Mouse (Mus musculus): ENCODE results near the gene Pcdh15. TPM values are rescaled to one million over a fixed set of nuclear protein-coding genes. Genes with fewer than 3 reads are reported as not detected.

The Pcdh15 gene
- polyA plus RNA-seq, 1 experiment from 2014 or later = 0.07 TPM

- Histone ChIP-seq H3K36me3 (ENCODE audit: control insufficient read depth, insufficient read depth) (no peaks in the 10 kb centered on the region), H3K4me1 (ENCODE audit: control insufficient read depth, low read depth, low read length) (no peaks in the 10 kb centered on the region), H3K4me3 (ENCODE audit: low read depth, low read length) (no peak overlapping the region), H3K9ac (ENCODE audit: low read depth, low read length) (no peak overlapping the region), H3K9me3 (replicated peaks; ENCODE audit: control insufficient read depth, low read length) (no peaks in the 10 kb centered on the region), H3K27me3 (ENCODE audit: control insufficient read depth, insufficient read depth, low read depth, low read length) (no peaks in the 10 kb centered on the region), H3K27ac (ENCODE audit: low read length) (no peak overlapping the region), H3K4me2 (ENCODE audit: low read depth, low read length) (no peak overlapping the region)
- no peak for ATAC-seq (ENCODE audit: low read depth)
- 50% methylated on average over 3 of the region's 3 CpGs for WGBS (ENCODE audit: insufficient replicate concordance)
Measured at GRCm38 (mm10) chr10:74181921-74182320, 1082.8 kb downstream of the Pcdh15 start.

- Histone ChIP-seq H3K4me3 (ENCODE audit: low read depth, low read length) (no peak overlapping the region), H3K27ac (ENCODE audit: low read length) (no peak overlapping the region), H3K36me3 (ENCODE audit: control insufficient read depth, insufficient read depth) (no peaks in the 10 kb centered on the region), H3K4me2 (ENCODE audit: low read depth, low read length) (no peak overlapping the region), H3K4me1 (ENCODE audit: control insufficient read depth, low read depth, low read length) (no peaks in the 10 kb centered on the region), H3K27me3 (ENCODE audit: control insufficient read depth, insufficient read depth, low read depth, low read length) (no peaks in the 10 kb centered on the region), H3K9me3 (replicated peaks; ENCODE audit: control insufficient read depth, low read length) (no peaks in the 10 kb centered on the region), H3K9ac (ENCODE audit: low read depth, low read length) (no peak overlapping the region)
- no peak for ATAC-seq (ENCODE audit: low read depth)
Measured at GRCm38 (mm10) chr10:74203650-74204049, 1104.5 kb downstream of the Pcdh15 start.

GRCm38 (mm10) chr10:74217268-74217667 lies 1118.1 kb downstream of the Pcdh15 start:
- no peak overlapping the region for H3K4me2 ChIP-seq (ENCODE audit: low read depth, low read length)
- no peak for ATAC-seq (ENCODE audit: low read depth)
- H3K4me3 ChIP-seq (ENCODE audit: low read depth, low read length) = no peak overlapping the region
- no peaks in the 10 kb centered on the region; the same call in 1 of the 2 replicates for H3K9me3 ChIP-seq (replicated peaks; ENCODE audit: control insufficient read depth, low read length)
- 40% methylated on average over 1 of the region's 1 CpGs for WGBS (ENCODE audit: insufficient replicate concordance)
- no peak overlapping the region for H3K27ac ChIP-seq (ENCODE audit: low read length)
- no peaks in the 10 kb centered on the region for H3K4me1 ChIP-seq (ENCODE audit: control insufficient read depth, low read depth, low read length)
- H3K9ac ChIP-seq (ENCODE audit: low read depth, low read length) = no peak overlapping the region
- H3K36me3 ChIP-seq (ENCODE audit: control insufficient read depth, insufficient read depth) = no peaks in the 10 kb centered on the region
- H3K27me3 ChIP-seq (ENCODE audit: control insufficient read depth, insufficient read depth, low read depth, low read length) = no peaks in the 10 kb centered on the region

- Histone ChIP-seq H3K9me3 (replicated peaks; ENCODE audit: control insufficient read depth, low read length) (no peaks in the 10 kb centered on the region), H3K9ac (ENCODE audit: low read depth, low read length) (no peak overlapping the region), H3K27ac (ENCODE audit: low read length) (no peak overlapping the region), H3K4me2 (ENCODE audit: low read depth, low read length) (no peak overlapping the region), H3K4me1 (ENCODE audit: control insufficient read depth, low read depth, low read length) (no peaks in the 10 kb centered on the region), H3K27me3 (ENCODE audit: control insufficient read depth, insufficient read depth, low read depth, low read length) (no peaks in the 10 kb centered on the region), H3K36me3 (ENCODE audit: control insufficient read depth, insufficient read depth) (no peaks in the 10 kb centered on the region), H3K4me3 (ENCODE audit: low read depth, low read length) (no peak overlapping the region)
- 67% methylated on average over 2 of the region's 2 CpGs for WGBS (ENCODE audit: insufficient replicate concordance)
- ATAC-seq (ENCODE audit: low read depth) = no peak
Measured at GRCm38 (mm10) chr10:74220439-74220838, 1121.3 kb downstream of the Pcdh15 start.

- 69% methylated on average over 15 of the region's 15 CpGs for WGBS (ENCODE audit: insufficient replicate concordance)
- H3K36me3 ChIP-seq (ENCODE audit: control insufficient read depth, insufficient read depth) = no peaks in the 10 kb centered on the region
- H3K4me2 ChIP-seq (ENCODE audit: low read depth, low read length) = no peak overlapping the region
Measured at GRCm38 (mm10) chr10:74257716-74258446, 1158.7 kb downstream of the Pcdh15 start.

GRCm38 (mm10) chr10:74258639-74259038 lies 1159.5 kb downstream of the Pcdh15 start:
- Histone ChIP-seq H3K9me3 (replicated peaks; ENCODE audit: control insufficient read depth, low read length) (no peaks in the 10 kb centered on the region), H3K4me2 (ENCODE audit: low read depth, low read length) (no peak overlapping the region), H3K27ac (ENCODE audit: low read length) (no peak overlapping the region), H3K27me3 (ENCODE audit: control insufficient read depth, insufficient read depth, low read depth, low read length) (no peaks in the 10 kb centered on the region), H3K36me3 (ENCODE audit: control insufficient read depth, insufficient read depth) (no peaks in the 10 kb centered on the region), H3K4me1 (ENCODE audit: control insufficient read depth, low read depth, low read length) (no peaks in the 10 kb centered on the region), H3K9ac (ENCODE audit: low read depth, low read length) (no peak overlapping the region), H3K4me3 (ENCODE audit: low read depth, low read length) (no peak overlapping the region)
- ATAC-seq (ENCODE audit: low read depth) = no peak

More at GRCm38 (mm10) chr10:74257716-74258446, 1158.7 kb downstream of the Pcdh15 start:
- Histone ChIP-seq H3K4me1 (ENCODE audit: control insufficient read depth, low read depth, low read length) (no peaks in the 10 kb centered on the region), H3K27me3 (ENCODE audit: control insufficient read depth, insufficient read depth, low read depth, low read length) (no peaks in the 10 kb centered on the region), H3K27ac (ENCODE audit: low read length) (no peak overlapping the region), H3K9me3 (replicated peaks; ENCODE audit: control insufficient read depth, low read length) (no peaks in the 10 kb centered on the region), H3K4me3 (ENCODE audit: low read depth, low read length) (no peak overlapping the region), H3K9ac (ENCODE audit: low read depth, low read length) (no peak overlapping the region)
- ATAC-seq (ENCODE audit: low read depth) = no peak

GRCm38 (mm10) chr10:74269637-74270269 lies 1170.6 kb downstream of the Pcdh15 start:
- H3K4me2 ChIP-seq (ENCODE audit: low read depth, low read length) = no peak overlapping the region
- H3K27me3 ChIP-seq (ENCODE audit: control insufficient read depth, insufficient read depth, low read depth, low read length) = no peaks in the 10 kb centered on the region
- no peak for ATAC-seq (ENCODE audit: low read depth)
- no peak overlapping the region for H3K9ac ChIP-seq (ENCODE audit: low read depth, low read length)
- H3K27ac ChIP-seq (ENCODE audit: low read length) = no peak overlapping the region
- H3K4me1 ChIP-seq (ENCODE audit: control insufficient read depth, low read depth, low read length) = no peaks in the 10 kb centered on the region
- H3K36me3 ChIP-seq (ENCODE audit: control insufficient read depth, insufficient read depth) = no peaks in the 10 kb centered on the region
- WGBS (ENCODE audit: insufficient replicate concordance) = 51% methylated on average over 6 of the region's 6 CpGs
- H3K9me3 ChIP-seq (replicated peaks; ENCODE audit: control insufficient read depth, low read length) = no peaks in the 10 kb centered on the region; the same call in 1 of the 2 replicates
- H3K4me3 ChIP-seq (ENCODE audit: low read depth, low read length) = no peak overlapping the region

GRCm38 (mm10) chr10:74270894-74271293 lies 1171.8 kb downstream of the Pcdh15 start:
- ATAC-seq (ENCODE audit: low read depth) = no peak
- WGBS (ENCODE audit: insufficient replicate concordance) = 62% methylated on average over 5 of the region's 5 CpGs
- H3K36me3 ChIP-seq (ENCODE audit: control insufficient read depth, insufficient read depth) = no peaks in the 10 kb centered on the region

GRCm38 (mm10) chr10:74304120-74304519 lies 1205.0 kb downstream of the Pcdh15 start:
- no peak overlapping the region for H3K4me2 ChIP-seq (ENCODE audit: low read depth, low read length)
- ATAC-seq (ENCODE audit: low read depth) = no peak
- H3K4me3 ChIP-seq (ENCODE audit: low read depth, low read length) = no peak overlapping the region
- H3K27me3 ChIP-seq (ENCODE audit: control insufficient read depth, insufficient read depth, low read depth, low read length) = no peaks in the 10 kb centered on the region
- no peaks in the 10 kb centered on the region for H3K9me3 ChIP-seq (replicated peaks; ENCODE audit: control insufficient read depth, low read length)
- 77% methylated on average over 2 of the region's 2 CpGs for WGBS (ENCODE audit: insufficient replicate concordance)
- H3K9ac ChIP-seq (ENCODE audit: low read depth, low read length) = no peak overlapping the region
- H3K27ac ChIP-seq (ENCODE audit: low read length) = no peak overlapping the region
- no peaks in the 10 kb centered on the region for H3K36me3 ChIP-seq (ENCODE audit: control insufficient read depth, insufficient read depth)
- no peaks in the 10 kb centered on the region for H3K4me1 ChIP-seq (ENCODE audit: control insufficient read depth, low read depth, low read length)

More at GRCm38 (mm10) chr10:74270894-74271293, 1171.8 kb downstream of the Pcdh15 start:
- Histone ChIP-seq H3K27ac (ENCODE audit: low read length) (no peak overlapping the region), H3K9ac (ENCODE audit: low read depth, low read length) (no peak overlapping the region), H3K4me2 (ENCODE audit: low read depth, low read length) (no peak overlapping the region), H3K9me3 (replicated peaks; ENCODE audit: control insufficient read depth, low read length) (no peaks in the 10 kb centered on the region; the same call in 1 of the 2 replicates), H3K4me1 (ENCODE audit: control insufficient read depth, low read depth, low read length) (no peaks in the 10 kb centered on the region), H3K4me3 (ENCODE audit: low read depth, low read length) (no peak overlapping the region), H3K27me3 (ENCODE audit: control insufficient read depth, insufficient read depth, low read depth, low read length) (no peaks in the 10 kb centered on the region)

Data from liver, embryonic 16.5 days (tissue).